Mouse (Mus musculus) lung, postnatal 0 days (tissue): Measurements from ENCODE around the gene Mybph.

Source experiments
- CTCF ChIP-seq: IDR thresholded peaks from 2 replicates; pipeline ENCODE4 v1.5.1; 2016; ENCODE audit warnings: antibody characterized with exemption, mild to moderate bottlenecking
- EP300 ChIP-seq: IDR thresholded peaks from 2 replicates; pipeline ENCODE4 v1.6.1; 2016; ENCODE audit warnings: antibody characterized with exemption, mild to moderate bottlenecking, control low read depth

- TF ChIP-seq CTCF (no peak), EP300 (no peak)
Observed at GRCm38 (mm10) chr1:134205296-134206018, 12.2 kb downstream of the Mybph start.
